In the genomic region with DNA sequence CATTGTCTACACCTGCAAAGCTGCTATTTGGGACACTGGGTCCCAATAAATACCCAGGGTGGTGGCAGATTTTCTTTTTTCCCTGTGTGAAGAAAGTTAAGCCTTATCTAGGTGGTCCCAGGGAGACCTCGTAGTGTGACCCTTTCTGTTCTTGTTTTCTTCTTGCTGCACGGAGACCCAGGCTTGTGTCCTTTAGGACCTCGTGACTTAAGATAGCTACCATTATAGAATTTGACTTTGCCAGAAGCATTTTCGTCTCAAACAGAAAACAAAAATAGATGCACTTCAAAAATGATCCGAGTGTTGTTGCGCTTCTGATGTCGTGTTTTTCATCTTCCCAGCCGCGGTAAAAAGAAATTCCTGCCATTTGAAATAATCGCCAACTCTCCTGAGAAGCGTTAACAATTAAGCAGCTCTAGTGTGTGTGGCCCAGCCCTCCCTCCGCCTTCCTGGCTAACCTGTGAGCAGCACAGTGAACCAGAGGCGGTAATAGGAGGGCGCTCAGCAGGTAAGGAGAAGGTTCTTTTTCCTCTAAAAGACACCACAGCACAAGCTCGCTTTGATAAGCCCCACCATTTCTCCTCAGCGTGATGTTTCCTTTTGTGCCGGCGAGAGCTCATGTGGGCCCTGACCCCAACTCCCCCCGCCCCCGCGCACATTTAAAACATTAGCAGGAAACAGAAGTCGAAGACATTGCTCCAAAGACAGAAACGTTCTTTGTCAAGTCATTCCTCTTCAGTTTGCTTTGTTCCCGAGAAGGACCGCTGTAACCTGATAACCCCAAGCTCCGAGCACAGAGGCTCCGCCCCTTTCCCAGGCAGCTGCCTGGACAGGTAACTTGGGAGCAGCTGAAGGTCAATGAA, we compare ENCODE assay signal across 8 mouse cellular contexts.
DNase-seq lines count a peak whose midpoint lies in the region; ATAC-seq lines count a peak whose summit lies in the region.

No protein-coding gene starts in this region.

- 0 out of 2 replicates have a peak, but pooled peaks have one; percentile 47 for ATAC-seq in cerebellum, adult (ENCODE audit: insufficient number of reproducible peaks, low FRiP score, low TSS enrichment)
- no peak for ATAC-seq in liver, embryonic 13.5 days (ENCODE audit: low read depth)
- ATAC-seq in erythroid progenitor cell, adult 5-6 weeks (replicated peaks; ENCODE audit: low FRiP score, poor library complexity, severe bottlenecking) = no peak
- no peak for ATAC-seq in erythroblast, adult 5-6 weeks (replicated peaks; ENCODE audit: low FRiP score, poor library complexity, severe bottlenecking)

- H3K27me3 ChIP-seq in liver, embryonic 13.5 days = no peaks in the 10 kb centered on the region

- peak overlapping the region; percentile 36 for H3K4me3 ChIP-seq in liver, embryonic 13.5 days (replicated peaks)

- no peak for DNase-seq in cerebellum, postnatal 4 days (ENCODE audit: low spot score in 2 of 2)
- DNase-seq in embryo, embryonic 11.5 days (ENCODE audit: low read depth, low spot score) = peak; percentile 32
- DNase-seq in induced T-regulatory cell, adult 2 months (ENCODE audit: low read depth) = peak; percentile 5
- DNase-seq in liver, embryonic 13.5 days = no peak
- peak; percentile 17 for DNase-seq in naive thymus-derived CD4-positive, alpha-beta T cell, adult 2 months (ENCODE audit: low read depth)

- 5% methylated on average over 27 of the region's 27 CpGs for WGBS in liver, embryonic 13.5 days (ENCODE audit: insufficient replicate concordance)

- no peak overlapping the region for H3K27ac ChIP-seq in liver, embryonic 13.5 days

- H3K4me1 ChIP-seq in liver, embryonic 13.5 days (replicated peaks) = 0 out of 2 replicates have a peak, but pooled peaks cover 8% of the 10 kb centered on the region

- peak overlapping the region; percentile 65 for H3K4me2 ChIP-seq in liver, embryonic 13.5 days

- no peaks in the 10 kb centered on the region for H3K9me3 ChIP-seq in liver, embryonic 13.5 days (replicated peaks)

- H3K36me3 ChIP-seq in liver, embryonic 13.5 days = no peaks in the 10 kb centered on the region

- no peak overlapping the region for H3K9ac ChIP-seq in liver, embryonic 13.5 days

Comparison
In these comparisons a context has a peak if more than half of its experiments do, and no peak if none do; other contexts are left out.
1. DNase-seq: peak in embryo, embryonic 11.5 days (single experiment), induced T-regulatory cell, adult 2 months (single experiment) and naive thymus-derived CD4-positive, alpha-beta T cell, adult 2 months (single experiment); none in cerebellum, postnatal 4 days (0 of 2) and liver, embryonic 13.5 days (single experiment).